Mouse (Mus musculus) midbrain, embryonic 16.5 days (tissue): Measurements from ENCODE around the gene Erp29. TPM values are rescaled to one million over a fixed set of nuclear protein-coding genes. Genes with fewer than 3 reads are reported as not detected.

Source experiments
- polyA plus RNA-seq: library from polyadenylated mRNA; unstranded; fragments of >200 nt; fragmentation: Nextera tagmentation; extraction: Ambion mirVana; gene quantifications from 2 replicates; pipeline ENCODE4 v1.2.1, GENCODE M21; 2015

Gene Erp29
- polyA plus RNA-seq, 1 experiment from 2014 or later = 182 TPM

Other genes starting within 250 kb of the Erp29 start
- gene Rpl6, start 248.0 kb downstream of the Erp29 start, polyA plus RNA-seq = 345 and 352 TPM in 2 replicates
- 22.6 and 22.9 TPM in 2 replicates for gene Hectd4, start 232.3 kb downstream of the Erp29 start, polyA plus RNA-seq
- 135 and 140 TPM in 2 replicates for gene Trafd1, start 66.9 kb downstream of the Erp29 start, polyA plus RNA-seq
- gene Naa25, start 54.6 kb downstream of the Erp29 start, polyA plus RNA-seq = 54.0 and 55.0 TPM in 2 replicates
- gene Tmem116, start 613 bp downstream of the Erp29 start, polyA plus RNA-seq = 1.9 and 2.2 TPM in 2 replicates
- not detected in 2 replicates for gene Adam1b, start 50.9 kb upstream of the Erp29 start, polyA plus RNA-seq
- gene Adam1a, start 93.0 kb upstream of the Erp29 start, polyA plus RNA-seq = 4.9 and 6.5 TPM in 2 replicates
- gene Gm42878, start 93.0 kb upstream of the Erp29 start, polyA plus RNA-seq = not detected in 2 replicates
- 58.8 and 64.1 TPM in 2 replicates for gene Mapkapk5, start 93.4 kb upstream of the Erp29 start, polyA plus RNA-seq
- gene Aldh2, start 141.3 kb upstream of the Erp29 start, polyA plus RNA-seq = 129 and 141 TPM in 2 replicates
- 1.4 and 1.9 TPM in 2 replicates for gene Acad12, start 166.4 kb upstream of the Erp29 start, polyA plus RNA-seq
- gene Acad10, start 208.0 kb upstream of the Erp29 start, polyA plus RNA-seq = 1.7 and 2.1 TPM in 2 replicates
- gene Brap, start 208.1 kb upstream of the Erp29 start, polyA plus RNA-seq = 43.3 and 44.5 TPM in 2 replicates